In the genomic region with DNA sequence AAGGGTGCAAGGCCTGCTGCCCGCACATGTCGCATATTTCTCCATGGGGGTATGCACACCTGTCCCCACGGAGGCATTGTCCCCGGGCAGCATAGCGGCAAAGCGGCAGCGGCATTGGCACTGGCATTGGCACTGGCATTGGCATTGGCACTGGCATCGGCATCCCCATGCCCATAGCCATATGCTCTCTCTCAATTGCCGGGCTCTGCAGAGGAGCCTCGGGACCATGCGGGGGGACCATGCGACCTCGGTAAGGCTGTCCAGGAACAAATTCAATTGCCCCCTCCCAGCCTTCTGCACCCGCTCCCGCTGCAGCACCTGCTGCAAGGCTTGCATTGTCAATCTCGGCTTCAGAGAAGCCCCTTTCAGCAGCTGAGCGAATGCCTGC, we compare ENCODE assay signal across 9 mouse cellular contexts. TPM values are rescaled to one million over a fixed set of nuclear protein-coding genes. Genes with fewer than 3 reads are reported as not detected.
DNase-seq lines count a peak whose midpoint lies in the region; ATAC-seq and TF ChIP-seq lines count a peak whose summit lies in the region.
"Had no signal": no experiment of that assay in that cellular context is flagged by ENCODE, and none has a peak within 500 bp of the region (broad histone marks: within the 10 kb centered on the region; RNA-seq: fewer than 3 reads in every experiment).

No protein-coding gene starts in this region.

- no peaks in the 10 kb centered on the region for H3K27me3 ChIP-seq in lung, postnatal 0 days (replicated peaks; ENCODE audit: insufficient read depth, low read length)
- H3K27me3 ChIP-seq in limb, embryonic 12.5 days, result 0 out of 2 replicates have a peak, but pooled peaks cover 4% of the 10 kb centered on the region

- H3K4me3 ChIP-seq in lung, postnatal 0 days (ENCODE audit: low read depth, low read length), result peak overlapping the region; percentile 67
- peak overlapping the region; percentile 68 for H3K4me3 ChIP-seq in limb, embryonic 12.5 days (replicated peaks)
- peak overlapping the region; percentile 71 for H3K4me3 ChIP-seq in olfactory bulb, adult 2 months (ENCODE audit: insufficient read depth, low read depth, low read length)

- H3K9ac ChIP-seq in lung, postnatal 0 days (replicated peaks; ENCODE audit: low read depth), result peak overlapping the region; percentile 54; the same call in 1 of the 2 replicates
- H3K9ac ChIP-seq in limb, embryonic 12.5 days (replicated peaks), result peak overlapping the region; percentile 74

- TF ChIP-seq EP300 in lung, postnatal 0 days (IDR thresholded peaks at IDR 0.05), result no peak

- ATAC-seq in CD4-positive, CD25-positive, alpha-beta regulatory T cell, adult 4 months, result no peak
- peak; percentile 2; the same call in 1 of the 2 replicates for ATAC-seq in lung, postnatal 0 days
- peak; percentile 45; the same call in 1 of the 2 replicates for ATAC-seq in limb, embryonic 12.5 days (ENCODE audit: insufficient number of reproducible peaks, insufficient read depth, low FRiP score, low TSS enrichment, low read depth)

- H3K9me3 ChIP-seq in lung, postnatal 0 days (ENCODE audit: low read length), result no peaks in the 10 kb centered on the region; the same call in 1 of the 2 replicates
- peaks cover 13% of the 10 kb centered on the region; the same call in 1 of the 2 replicates for H3K9me3 ChIP-seq in limb, embryonic 12.5 days

- TF ChIP-seq POLR2A in olfactory bulb, adult 2 months (IDR thresholded peaks at IDR 0.05; ENCODE audit: insufficient read depth, low read depth, low read length), result no peak

- H3K4me1 ChIP-seq in lung, postnatal 0 days (ENCODE audit: insufficient read depth, low read depth, low read length), result no peaks in the 10 kb centered on the region; the same call in 1 of the 2 replicates
- peaks cover 10% of the 10 kb centered on the region for H3K4me1 ChIP-seq in limb, embryonic 12.5 days (replicated peaks)
- H3K4me1 ChIP-seq in olfactory bulb, adult 2 months (ENCODE audit: control insufficient read depth, insufficient read depth, low read length), result no peaks in the 10 kb centered on the region; the same call in 1 of the 2 replicates

- H3K27ac ChIP-seq in lung, postnatal 0 days (ENCODE audit: low read length), result no peak overlapping the region
- no peak overlapping the region for H3K27ac ChIP-seq in limb, embryonic 12.5 days
- H3K27ac ChIP-seq in olfactory bulb, adult 2 months (ENCODE audit: insufficient read depth, low read depth, low read length), result no peak overlapping the region

- TF ChIP-seq CTCF in lung, postnatal 0 days (IDR thresholded peaks at IDR 0.05), result no peak
- TF ChIP-seq CTCF in olfactory bulb, adult 2 months (IDR thresholded peaks at IDR 0.05; ENCODE audit: insufficient read depth, low read depth, low read length), result no peak

- no peaks in the 10 kb centered on the region for H3K36me3 ChIP-seq in lung, postnatal 0 days (ENCODE audit: insufficient read depth, low read length)
- no peaks in the 10 kb centered on the region for H3K36me3 ChIP-seq in limb, embryonic 12.5 days

- peak overlapping the region; percentile 69 for H3K4me2 ChIP-seq in lung, postnatal 0 days (replicated peaks; ENCODE audit: low read depth, low read length)
- H3K4me2 ChIP-seq in limb, embryonic 12.5 days, result peak overlapping the region; percentile 78

- DNase-seq in CD4-positive, CD25-positive, alpha-beta regulatory T cell, adult 2 months (ENCODE audit: low read depth, low spot score), result peak; percentile 0
- no peak for DNase-seq in lung, postnatal 0 days (ENCODE audit: low spot score)
- DNase-seq in lung, postnatal 25 days (ENCODE audit: low spot score), result no peak
- DNase-seq in frontal cortex, postnatal 14 days (ENCODE audit: low spot score in 2 of 2), result no peak
- DNase-seq in adrenal gland, adult 8-10 months, result no peak

- WGBS in lung, postnatal 0 days, result 63% methylated on average over 17 of the region's 17 CpGs
- WGBS in limb, embryonic 12.5 days, result 62% methylated on average over 17 of the region's 17 CpGs
- WGBS in olfactory bulb, adult 2 months, result 43% methylated on average over 17 of the region's 17 CpGs

RNA-seq across cellular contexts. Expression of a gene that starts 0.8 kb away (rescaled TPM):
- not detected for polyA plus RNA-seq in CD4-positive, CD25-positive, alpha-beta regulatory T cell, adult 4 months (2017; shearing (Covaris generic))
- 2.2 and 2.8 TPM in 2 replicates for polyA plus RNA-seq in lung, postnatal 0 days (2015; fragmentation: Nextera tagmentation; extraction: Ambion mirVana)
- polyA plus RNA-seq in limb, embryonic 12.5 days (2016; fragmentation: Nextera tagmentation; extraction: Ambion mirVana), result 8.3 and 9.1 TPM in 2 replicates
- polyA plus RNA-seq in olfactory bulb, adult 2 months (2012; ENCODE audit: insufficient read depth, insufficient read length, low replicate concordance, missing spikeins), result not detected in 2 replicates
- 1 to 10 TPM; 1.3 to 2.6 (median 1.8) TPM for total RNA-seq in adrenal gland, adult 8-10 months (2022)
- total RNA-seq: neutrophil, adult 5-6 weeks had no signal

RNA-seq across cellular contexts. Expression of a gene that starts 42.3 kb away (rescaled TPM):
- polyA plus RNA-seq in CD4-positive, CD25-positive, alpha-beta regulatory T cell, adult 4 months (2017; shearing (Covaris generic)), result not detected
- polyA plus RNA-seq in lung, postnatal 0 days (2015; fragmentation: Nextera tagmentation; extraction: Ambion mirVana), result 0.30 and 0.33 TPM in 2 replicates
- 3.6 and 4.2 TPM in 2 replicates for polyA plus RNA-seq in limb, embryonic 12.5 days (2016; fragmentation: Nextera tagmentation; extraction: Ambion mirVana)
- not detected in 2 replicates for polyA plus RNA-seq in olfactory bulb, adult 2 months (2012; ENCODE audit: insufficient read depth, insufficient read length, low replicate concordance, missing spikeins)
- 1 to 10 TPM; 1.7 to 2.0 (median 1.8) TPM for total RNA-seq in adrenal gland, adult 8-10 months (2022)
- total RNA-seq: neutrophil, adult 5-6 weeks had no signal

RNA-seq across cellular contexts. Expression of a gene that starts 45.2 kb away (rescaled TPM):
- polyA plus RNA-seq in CD4-positive, CD25-positive, alpha-beta regulatory T cell, adult 4 months (2017; shearing (Covaris generic)), result not detected
- 10.2 and 10.6 TPM in 2 replicates for polyA plus RNA-seq in lung, postnatal 0 days (2015; fragmentation: Nextera tagmentation; extraction: Ambion mirVana)
- 48.3 and 49.4 TPM in 2 replicates for polyA plus RNA-seq in limb, embryonic 12.5 days (2016; fragmentation: Nextera tagmentation; extraction: Ambion mirVana)
- polyA plus RNA-seq in olfactory bulb, adult 2 months (2012; ENCODE audit: insufficient read depth, insufficient read length, low replicate concordance, missing spikeins), result not detected in 2 replicates
- total RNA-seq in adrenal gland, adult 8-10 months (2022), result 1 to 10 TPM; 1.1 to 2.0 (median 1.6) TPM
- total RNA-seq: neutrophil, adult 5-6 weeks had no signal

Comparison
In these comparisons a context has a peak if more than half of its experiments do, and no peak if none do; other contexts are left out.
1. RNA of a gene that starts 45.2 kb away (polyA plus RNA-seq): 48.3 to 49.4 TPM in limb, embryonic 12.5 days and 10.2 to 10.6 TPM in lung, postnatal 0 days; not detected in CD4-positive, CD25-positive, alpha-beta regulatory T cell, adult 4 months and not detected in olfactory bulb, adult 2 months; every median in the first group is over 10 times any median in the second.
2. Peak in every context shown above with its lines, with median percentiles within 50 percentile points of each other: H3K4me3 ChIP-seq.